Mouse (Mus musculus): ENCODE measurements around the gene Zfp420.
"Not testable (repeated sequence)": the region's sequence is repeated elsewhere in the genome, so short reads cannot be mapped to it uniquely, and the experiment has no call there.

Zfp420 gene

GRCm38 (mm10) chr7:29859532-29860517, at the start of gene Zfp420:
TSS of gene Zfp420 (plus strand) at chr7:29859979.
- DNase-seq: peak; percentile 82

GRCm38 (mm10) chr7:29812244-29812643, 47.5 kb upstream of the Zfp420 start:
- DNase-seq: no peak

- DNase-seq: no peak
These were observed 45.4 kb upstream of the Zfp420 start for GRCm38 (mm10) chr7:29814381-29814780.

GRCm38 (mm10) chr7:29815061-29815784, 44.6 kb upstream of the Zfp420 start:
- no peak for DNase-seq

- DNase-seq: peak; percentile 89
These were observed 43.8 kb upstream of the Zfp420 start, which contains the start of gene Zfp790 for GRCm38 (mm10) chr7:29815910-29816429. TSS of gene Zfp790 (plus strand) at chr7:29816114.

- DNase-seq: peak; percentile 67
These were observed 41.0 kb upstream of the Zfp420 start for GRCm38 (mm10) chr7:29818619-29819254.

- no peak for DNase-seq
These were observed 31.8 kb upstream of the Zfp420 start for GRCm38 (mm10) chr7:29828001-29828400.

GRCm38 (mm10) chr7:29829804-29830203, 30.0 kb upstream of the Zfp420 start:
- no peak for DNase-seq

GRCm38 (mm10) chr7:29836816-29837215, 23.0 kb upstream of the Zfp420 start:
- no peak for DNase-seq

GRCm38 (mm10) chr7:29839256-29839655, 20.5 kb upstream of the Zfp420 start:
- no peak for DNase-seq

- DNase-seq: no peak
These were observed 17.7 kb upstream of the Zfp420 start for GRCm38 (mm10) chr7:29842105-29842504.

- DNase-seq: no peak
These were observed 15.2 kb upstream of the Zfp420 start for GRCm38 (mm10) chr7:29844616-29845015.

GRCm38 (mm10) chr7:29852831-29853218, 7.0 kb upstream of the Zfp420 start:
- DNase-seq: no peak

- peak; percentile 78 for DNase-seq
These were observed 6.4 kb upstream of the Zfp420 start, which contains the start of gene Zfp940 for GRCm38 (mm10) chr7:29853219-29853842. TSS of gene Zfp940 (minus strand) at chr7:29853669.

- no peak for DNase-seq
These were observed 1.9 kb downstream of the Zfp420 start for GRCm38 (mm10) chr7:29861660-29862059.

GRCm38 (mm10) chr7:29874256-29874655, 14.5 kb downstream of the Zfp420 start:
- DNase-seq: no peak

- DNase-seq: not testable (repeated sequence)
These were observed 17.8 kb downstream of the Zfp420 start for GRCm38 (mm10) chr7:29877561-29877960.

- DNase-seq: no peak
These were observed 20.3 kb downstream of the Zfp420 start for GRCm38 (mm10) chr7:29880056-29880455.

- DNase-seq: no peak
These were observed 21.1 kb downstream of the Zfp420 start for GRCm38 (mm10) chr7:29880916-29881315.

- no peak for DNase-seq
These were observed 30.7 kb downstream of the Zfp420 start for GRCm38 (mm10) chr7:29890501-29890900.

- DNase-seq: no peak
These were observed 33.0 kb downstream of the Zfp420 start for GRCm38 (mm10) chr7:29892756-29893155.

GRCm38 (mm10) chr7:29898351-29898750, 38.6 kb downstream of the Zfp420 start:
- no peak for DNase-seq
